ENCODE assay signal across 8 mouse cellular contexts in the genomic region with DNA sequence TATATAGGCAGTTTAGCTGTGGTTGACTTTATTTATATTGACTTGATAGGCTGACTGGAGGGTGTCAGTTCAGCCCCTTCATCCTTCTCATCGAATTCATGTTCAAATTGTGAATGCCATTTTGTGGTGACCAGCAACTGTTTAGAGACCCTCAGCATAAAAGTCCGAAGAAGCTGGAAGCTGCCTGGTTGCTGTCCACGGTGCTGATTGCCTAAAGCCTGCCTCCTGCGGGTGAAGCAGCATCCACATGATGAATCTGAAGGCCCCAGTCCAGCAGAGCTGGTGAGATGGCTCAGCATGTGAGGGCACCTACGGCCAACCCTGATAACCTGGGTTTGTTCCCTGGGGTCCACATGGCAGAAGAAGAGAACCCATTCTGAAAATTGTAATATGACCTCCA. TPM values are rescaled to one million over a fixed set of nuclear protein-coding genes. Genes with fewer than 3 reads are reported as not detected.
DNase-seq lines count a peak whose midpoint lies in the region; ATAC-seq and TF ChIP-seq lines count a peak whose summit lies in the region.

No protein-coding gene starts in this region.

- no peak for ATAC-seq in hindbrain, embryonic 11.5 days (ENCODE audit: low FRiP score)
- ATAC-seq in hindbrain, embryonic 13.5 days (ENCODE audit: low FRiP score) = no peak
- ATAC-seq in stomach, postnatal 0 days (ENCODE audit: low FRiP score, low TSS enrichment) = no peak

- no peak for TF ChIP-seq EP300 in stomach, postnatal 0 days (optimal IDR thresholded peaks at IDR 0.05)

- H3K4me1 ChIP-seq in hindbrain, embryonic 11.5 days (replicated peaks; ENCODE audit: control insufficient read depth, insufficient read depth, low read length) = no peaks in the 10 kb centered on the region; the same call in 1 of the 2 replicates
- H3K4me1 ChIP-seq in hindbrain, embryonic 13.5 days (replicated peaks) = peaks cover 10% of the 10 kb centered on the region
- H3K4me1 ChIP-seq in stomach, postnatal 0 days (replicated peaks; ENCODE audit: control insufficient read depth, insufficient read depth) = no peaks in the 10 kb centered on the region

- H3K36me3 ChIP-seq in hindbrain, embryonic 11.5 days (ENCODE audit: control insufficient read depth, insufficient read depth, low read length) = no peaks in the 10 kb centered on the region
- H3K36me3 ChIP-seq in hindbrain, embryonic 13.5 days = no peaks in the 10 kb centered on the region
- H3K36me3 ChIP-seq in stomach, postnatal 0 days (ENCODE audit: control insufficient read depth, insufficient read depth, low read length) = no peaks in the 10 kb centered on the region

- peak; percentile 63 for TF ChIP-seq CTCF in stomach, postnatal 0 days (IDR thresholded peaks at IDR 0.05; ENCODE audit: low read depth)

- peaks cover 10% of the 10 kb centered on the region for H3K27me3 ChIP-seq in hindbrain, embryonic 11.5 days (ENCODE audit: control insufficient read depth, insufficient read depth, low read length)
- peaks cover 21% of the 10 kb centered on the region for H3K27me3 ChIP-seq in hindbrain, embryonic 13.5 days
- H3K27me3 ChIP-seq in stomach, postnatal 0 days (ENCODE audit: control insufficient read depth, insufficient read depth, low read length) = no peaks in the 10 kb centered on the region

- DNase-seq in hindbrain, embryonic 11.5 days (ENCODE audit: low spot score) = peak; percentile 62
- DNase-seq in B cell, adult 2 months = peak; percentile 28 to 35
- DNase-seq in adrenal gland, adult 8-10 months = peak; percentile 6
- DNase-seq in kidney, postnatal 25 days = peak; percentile 57 to 60
- DNase-seq in stomach, postnatal 0 days (ENCODE audit: low spot score) = peak; percentile 68
- no peak for DNase-seq in layer of hippocampus, adult 9-10 months (ENCODE audit: low spot score)
- no peak for DNase-seq in spleen, postnatal 36 days (ENCODE audit: low spot score in 2 of 2)

- H3K27ac ChIP-seq in hindbrain, embryonic 11.5 days (ENCODE audit: low read depth, low read length) = no peak overlapping the region
- no peak overlapping the region for H3K27ac ChIP-seq in hindbrain, embryonic 13.5 days
- no peak overlapping the region for H3K27ac ChIP-seq in stomach, postnatal 0 days (replicated peaks)

- 22% methylated on average over 5 of the region's 5 CpGs for WGBS in hindbrain, embryonic 11.5 days
- WGBS in hindbrain, embryonic 13.5 days = 24% methylated on average over 5 of the region's 5 CpGs
- WGBS in stomach, postnatal 0 days = 14% methylated on average over 5 of the region's 5 CpGs

- no peaks in the 10 kb centered on the region for H3K9me3 ChIP-seq in hindbrain, embryonic 11.5 days (ENCODE audit: control insufficient read depth, low read length)
- H3K9me3 ChIP-seq in hindbrain, embryonic 13.5 days = no peaks in the 10 kb centered on the region
- H3K9me3 ChIP-seq in stomach, postnatal 0 days (ENCODE audit: control insufficient read depth, low read length) = no peaks in the 10 kb centered on the region

- H3K4me2 ChIP-seq in hindbrain, embryonic 11.5 days (replicated peaks; ENCODE audit: low read depth, low read length) = no peak overlapping the region
- H3K4me2 ChIP-seq in hindbrain, embryonic 13.5 days = no peak overlapping the region
- no peak overlapping the region for H3K4me2 ChIP-seq in stomach, postnatal 0 days (replicated peaks; ENCODE audit: low read depth)

- no peak overlapping the region for H3K4me3 ChIP-seq in hindbrain, embryonic 11.5 days (ENCODE audit: low read depth, low read length)
- H3K4me3 ChIP-seq in hindbrain, embryonic 13.5 days = no peak overlapping the region
- no peak overlapping the region for H3K4me3 ChIP-seq in stomach, postnatal 0 days (ENCODE audit: low read depth, low read length)

- H3K9ac ChIP-seq in hindbrain, embryonic 11.5 days (ENCODE audit: low read depth, low read length) = no peak overlapping the region
- no peak overlapping the region for H3K9ac ChIP-seq in hindbrain, embryonic 13.5 days
- H3K9ac ChIP-seq in stomach, postnatal 0 days (ENCODE audit: low read length) = no peak overlapping the region

RNA-seq across cellular contexts. Expression of a gene that starts 4.1 kb away (rescaled TPM):
- polyA plus RNA-seq in hindbrain, embryonic 11.5 days (2014; fragmentation: Nextera tagmentation; extraction: Ambion mirVana) = 0.17 and 0.22 TPM in 2 replicates
- polyA plus RNA-seq in hindbrain, embryonic 13.5 days (2015; fragmentation: Nextera tagmentation; extraction: Ambion mirVana) = not detected in 2 replicates
- under 1 TPM in 1 of 4 experiments, not detected in 3; 0.10 TPM for total RNA-seq in adrenal gland, adult 8-10 months (2022)
- 7.0 and 8.0 TPM in 2 replicates for polyA plus RNA-seq in stomach, postnatal 0 days (2015; fragmentation: Nextera tagmentation; extraction: Ambion mirVana)

RNA-seq across cellular contexts. Expression of a gene that starts 23.2 kb away (rescaled TPM):
- 3.9 and 4.7 TPM in 2 replicates for polyA plus RNA-seq in hindbrain, embryonic 11.5 days (2014; fragmentation: Nextera tagmentation; extraction: Ambion mirVana)
- 3.0 and 3.2 TPM in 2 replicates for polyA plus RNA-seq in hindbrain, embryonic 13.5 days (2015; fragmentation: Nextera tagmentation; extraction: Ambion mirVana)
- total RNA-seq in adrenal gland, adult 8-10 months (2022) = 10 to 100 TPM; 14.1 to 18.5 (median 16.1) TPM
- 0.70 and 0.73 TPM in 2 replicates for polyA plus RNA-seq in stomach, postnatal 0 days (2015; fragmentation: Nextera tagmentation; extraction: Ambion mirVana)

Comparison
In these comparisons a context has a peak if more than half of its experiments do, and no peak if none do; other contexts are left out.
1. DNase-seq: peak in hindbrain, embryonic 11.5 days (single experiment), B cell, adult 2 months (2 of 2), adrenal gland, adult 8-10 months (single experiment), kidney, postnatal 25 days (2 of 2) and stomach, postnatal 0 days (single experiment); none in layer of hippocampus, adult 9-10 months (single experiment) and spleen, postnatal 36 days (0 of 2).